Mouse (Mus musculus): ENCODE data around the gene Slc5a11.

GRCm38 (mm10) chr7:123187246-123187645 lies 27.3 kb upstream of the Slc5a11 start:
- TF ChIP-seq CTCF (IDR thresholded peaks at IDR 0.05; ENCODE audit: extremely low read depth, insufficient read depth, low read length) (no peak), POLR2A (IDR thresholded peaks at IDR 0.05; ENCODE audit: extremely low read depth, insufficient read depth, low read length) (no peak)

Data from cortical plate, adult 2 months (tissue).